Mouse (Mus musculus): ENCODE results near the gene Pip5k1b. TPM values are rescaled to one million over a fixed set of nuclear protein-coding genes. Genes with fewer than 3 reads are reported as not detected.

Gene Pip5k1b
- polyA plus RNA-seq, 1 experiment = 3.1 TPM

GRCm38 (mm10) chr19:24280601-24281228 is 275.0 kb downstream of the Pip5k1b start, which contains the start of gene Fxn:
TSS of gene Fxn (minus strand) at chr19:24280605.
- H3K36me3 ChIP-seq (ENCODE audit: control insufficient read depth) = peaks cover 30% of the 10 kb centered on the region

GRCm38 (mm10) chr19:24279706-24280600 is 275.7 kb downstream of the Pip5k1b start:
- Histone ChIP-seq H3K4me1 (ENCODE audit: control insufficient read depth) (peaks cover 73% of the 10 kb centered on the region), H3K4me3 (replicated peaks) (peak overlapping the region; percentile 83), H3K36me3 (ENCODE audit: control insufficient read depth) (peaks cover 38% of the 10 kb centered on the region), H3K27me3 (ENCODE audit: control insufficient read depth) (no peaks in the 10 kb centered on the region), H3K9me3 (ENCODE audit: control insufficient read depth, low read length) (peaks cover 6% of the 10 kb centered on the region)
- TF ChIP-seq GATA1 (IDR thresholded peaks at IDR 0.05; ENCODE audit: low read length) = peak; percentile 38; the same call in 1 of the 2 replicates
- peak; percentile 61 for TF ChIP-seq TAL1 (IDR thresholded peaks at IDR 0.05; ENCODE audit: low read length)

More at GRCm38 (mm10) chr19:24280601-24281228, 275.0 kb downstream of the Pip5k1b start, which contains the start of gene Fxn:
- Histone ChIP-seq H3K27me3 (ENCODE audit: control insufficient read depth) (no peaks in the 10 kb centered on the region), H3K9me3 (ENCODE audit: control insufficient read depth, low read length) (peaks cover 6% of the 10 kb centered on the region), H3K4me3 (replicated peaks) (peak within 1 kb of the TSS; percentile 83), H3K4me1 (ENCODE audit: control insufficient read depth) (peaks cover 65% of the 10 kb centered on the region)
- no peak for TF ChIP-seq GATA1 (IDR thresholded peaks at IDR 0.05; ENCODE audit: low read length)
- no peak for TF ChIP-seq TAL1 (IDR thresholded peaks at IDR 0.05; ENCODE audit: low read length)

- TF ChIP-seq TAL1 (IDR thresholded peaks at IDR 0.05; ENCODE audit: low read length) (no peak), GATA1 (IDR thresholded peaks at IDR 0.05; ENCODE audit: low read length) (no peak)
- H3K4me3 ChIP-seq (replicated peaks) = peak overlapping the region; percentile 83
- H3K36me3 ChIP-seq (ENCODE audit: control insufficient read depth) = peaks cover 46% of the 10 kb centered on the region
- H3K9me3 ChIP-seq (ENCODE audit: control insufficient read depth, low read length) = peaks cover 6% of the 10 kb centered on the region
- H3K27me3 ChIP-seq (ENCODE audit: control insufficient read depth) = no peaks in the 10 kb centered on the region
- peaks cover 78% of the 10 kb centered on the region for H3K4me1 ChIP-seq (ENCODE audit: control insufficient read depth)
These were observed 276.8 kb downstream of the Pip5k1b start for GRCm38 (mm10) chr19:24278859-24279258.

GRCm38 (mm10) chr19:24274281-24274680 is 281.4 kb downstream of the Pip5k1b start:
- TF ChIP-seq GATA1 (IDR thresholded peaks at IDR 0.05; ENCODE audit: low read length) (peak; percentile 45; the same call in 1 of the 2 replicates), TAL1 (IDR thresholded peaks at IDR 0.05; ENCODE audit: low read length) (no peak)
- H3K27me3 ChIP-seq (ENCODE audit: control insufficient read depth) = no peaks in the 10 kb centered on the region
- H3K4me3 ChIP-seq (replicated peaks) = peak overlapping the region; percentile 28
- H3K36me3 ChIP-seq (ENCODE audit: control insufficient read depth) = peaks cover 88% of the 10 kb centered on the region
- H3K9me3 ChIP-seq (ENCODE audit: control insufficient read depth, low read length) = peaks cover 6% of the 10 kb centered on the region
- peaks cover 72% of the 10 kb centered on the region for H3K4me1 ChIP-seq (ENCODE audit: control insufficient read depth)

- Histone ChIP-seq H3K4me1 (ENCODE audit: control insufficient read depth) (peaks cover 50% of the 10 kb centered on the region), H3K9me3 (ENCODE audit: control insufficient read depth, low read length) (no peaks in the 10 kb centered on the region), H3K27me3 (ENCODE audit: control insufficient read depth) (no peaks in the 10 kb centered on the region), H3K36me3 (ENCODE audit: control insufficient read depth) (peaks cover 94% of the 10 kb centered on the region), H3K4me3 (replicated peaks) (no peak overlapping the region)
- no peak for TF ChIP-seq GATA1 (IDR thresholded peaks at IDR 0.05; ENCODE audit: low read length)
- TF ChIP-seq TAL1 (IDR thresholded peaks at IDR 0.05; ENCODE audit: low read length) = no peak
These were observed 283.8 kb downstream of the Pip5k1b start for GRCm38 (mm10) chr19:24271746-24272426.

- Histone ChIP-seq H3K27me3 (ENCODE audit: control insufficient read depth) (no peaks in the 10 kb centered on the region), H3K4me1 (ENCODE audit: control insufficient read depth) (peaks cover 44% of the 10 kb centered on the region), H3K4me3 (replicated peaks) (no peak overlapping the region), H3K9me3 (ENCODE audit: control insufficient read depth, low read length) (no peaks in the 10 kb centered on the region), H3K36me3 (ENCODE audit: control insufficient read depth) (peaks cover 94% of the 10 kb centered on the region)
- TF ChIP-seq TAL1 (IDR thresholded peaks at IDR 0.05; ENCODE audit: low read length) (no peak), GATA1 (IDR thresholded peaks at IDR 0.05; ENCODE audit: low read length) (no peak)
These were observed 284.3 kb downstream of the Pip5k1b start for GRCm38 (mm10) chr19:24271326-24271725.

GRCm38 (mm10) chr19:24268531-24268930 is 287.1 kb downstream of the Pip5k1b start:
- Histone ChIP-seq H3K9me3 (ENCODE audit: control insufficient read depth, low read length) (no peaks in the 10 kb centered on the region), H3K4me1 (ENCODE audit: control insufficient read depth) (peaks cover 19% of the 10 kb centered on the region), H3K4me3 (replicated peaks) (no peak overlapping the region), H3K36me3 (ENCODE audit: control insufficient read depth) (peaks cover 96% of the 10 kb centered on the region), H3K27me3 (ENCODE audit: control insufficient read depth) (no peaks in the 10 kb centered on the region)
- TF ChIP-seq GATA1 (IDR thresholded peaks at IDR 0.05; ENCODE audit: low read length) = no peak
- no peak for TF ChIP-seq TAL1 (IDR thresholded peaks at IDR 0.05; ENCODE audit: low read length)

GRCm38 (mm10) chr19:24266046-24266830 is 289.4 kb downstream of the Pip5k1b start:
- no peaks in the 10 kb centered on the region for H3K9me3 ChIP-seq (ENCODE audit: control insufficient read depth, low read length)
- peaks cover 99% of the 10 kb centered on the region for H3K36me3 ChIP-seq (ENCODE audit: control insufficient read depth)
- no peaks in the 10 kb centered on the region for H3K27me3 ChIP-seq (ENCODE audit: control insufficient read depth)
- peaks cover 3% of the 10 kb centered on the region for H3K4me1 ChIP-seq (ENCODE audit: control insufficient read depth)
- H3K4me3 ChIP-seq (replicated peaks) = no peak overlapping the region
- TF ChIP-seq GATA1 (IDR thresholded peaks at IDR 0.05; ENCODE audit: low read length) = no peak
- no peak for TF ChIP-seq TAL1 (IDR thresholded peaks at IDR 0.05; ENCODE audit: low read length)
